ENCODE assay signal across 8 mouse cellular contexts in genomic region chr5:4023186-4023585, GRCm38 (mm10).
A peak's percentile ranks its signal among the peaks of the same experiment; 100 is the strongest.
DNase-seq lines count a peak whose midpoint lies in the region; TF ChIP-seq lines count a peak whose summit lies in the region.

No protein-coding gene starts in this region.

- H3K27me3 ChIP-seq in cerebellum, adult 2 months (ENCODE audit: control insufficient read depth, insufficient read depth, low read length): no peaks in the 10 kb centered on the region

- H3K4me1 ChIP-seq in cerebellum, adult 2 months (ENCODE audit: control insufficient read depth, insufficient read depth, low read length): no peaks in the 10 kb centered on the region; the same call in none of the 2 replicates

- no peak for TF ChIP-seq POLR2A in cerebellum, adult 2 months (IDR thresholded peaks at IDR 0.05; ENCODE audit: borderline replicate concordance, insufficient read depth, low read length)

- no peak for TF ChIP-seq CTCF in cerebellum, adult 2 months (IDR thresholded peaks at IDR 0.05; ENCODE audit: borderline replicate concordance, insufficient read depth, low read depth, low read length)

- peak overlapping the region; percentile 17; the same call in 1 of the 2 replicates for H3K27ac ChIP-seq in cerebellum, adult 2 months (ENCODE audit: insufficient read depth, low read length)

- 16% methylated on average over 13 of the region's 13 CpGs for WGBS in cerebellum, adult 2 months

- no peak overlapping the region for H3K4me3 ChIP-seq in cerebellum, adult 2 months (replicated peaks; ENCODE audit: insufficient read depth, low read depth, low read length)

- peak; percentile 35 to 41 for DNase-seq in cerebellum, adult 2 months
- DNase-seq in cerebellum, adult 8-10 months: no peak
- DNase-seq in kidney, adult 9 months: peak; percentile 27
- DNase-seq in kidney, adult 18-20 months: no peak
- DNase-seq in gonadal fat pad, adult 2 months (ENCODE audit: low read depth): peak; percentile 57
- peak; percentile 52 for DNase-seq in skeletal muscle tissue, adult 2 months (ENCODE audit: low read depth, low spot score)
- no peak for DNase-seq in layer of hippocampus, postnatal 36 days
- DNase-seq in frontal cortex, adult 2 months (ENCODE audit: extremely low spot score in 1 of 2, low spot score in 1 of 2): no peak

Comparison
In these comparisons a context has a peak if more than half of its experiments do, and no peak if none do; other contexts are left out.
1. DNase-seq: peak in cerebellum, adult 2 months (2 of 2), kidney, adult 9 months (single experiment), gonadal fat pad, adult 2 months (single experiment) and skeletal muscle tissue, adult 2 months (single experiment); none in cerebellum, adult 8-10 months (single experiment), kidney, adult 18-20 months (single experiment), layer of hippocampus, postnatal 36 days (0 of 2) and frontal cortex, adult 2 months (0 of 2).